Mouse (Mus musculus) brain, embryonic 14.5 days (tissue): ENCODE results near the gene Ednrb. TPM values are rescaled to one million over a fixed set of nuclear protein-coding genes. Genes with fewer than 3 reads are reported as not detected.

Source experiments
- DNase-seq: peaks from one replicate; pipeline ENCODE4 v3.0.0-alpha.2; 2011; ENCODE audit warnings: low read depth
- CTCF ChIP-seq: fragments of 200-500 bp; IDR thresholded peaks from 2 replicates; pipeline ENCODE4 v1.5.1; 2012; ENCODE audit warnings: inconsistent platforms, mild to moderate bottlenecking, moderate library complexity, borderline replicate concordance; ENCODE audit not compliant: insufficient read depth, insufficient read length; ENCODE audit errors: extremely low read depth
- POLR2A ChIP-seq: fragments of 200-500 bp; IDR thresholded peaks from 2 replicates; pipeline ENCODE4 v1.6.1; 2012; ENCODE audit warnings: mild to moderate bottlenecking, inconsistent platforms, borderline replicate concordance; ENCODE audit not compliant: poor library complexity, insufficient read depth, insufficient read length, severe bottlenecking; ENCODE audit errors: extremely low read depth
- polyA plus RNA-seq: library from polyadenylated mRNA; depleted of rRNA; stranded (reverse); fragments of >200 nt; gene quantifications from 2 replicates; pipeline ENCODE4 v1.2.3, GENCODE M21; 2012

The Ednrb gene
- polyA plus RNA-seq, 1 experiment: 50.2 TPM

GRCm38 (mm10) chr14:103844944-103845343 lies 742 bp upstream of the Ednrb start:
- TF ChIP-seq CTCF (no peak), POLR2A (no peak)
- DNase-seq: no peak

GRCm38 (mm10) chr14:103843371-103844001 lies 716 bp downstream of the Ednrb start:
- TF ChIP-seq POLR2A (no peak), CTCF (peak; percentile 26; the same call in 1 of the 2 replicates)
- DNase-seq: peak; percentile 80

GRCm38 (mm10) chr14:103842896-103843295 lies 1.3 kb downstream of the Ednrb start:
- TF ChIP-seq POLR2A: no peak
- no peak for TF ChIP-seq CTCF
- peak; percentile 53 for DNase-seq

- no peak for DNase-seq
- no peak for TF ChIP-seq CTCF
- TF ChIP-seq POLR2A: no peak
Observed at GRCm38 (mm10) chr14:103840436-103840835, 3.8 kb downstream of the Ednrb start.

- TF ChIP-seq POLR2A (no peak), CTCF (no peak)
Observed at GRCm38 (mm10) chr14:103838887-103839286, 5.3 kb downstream of the Ednrb start.

GRCm38 (mm10) chr14:103834589-103834988 lies 9.6 kb downstream of the Ednrb start:
- DNase-seq: no peak
- TF ChIP-seq CTCF: no peak
- no peak for TF ChIP-seq POLR2A

More at GRCm38 (mm10) chr14:103838887-103839286, 5.3 kb downstream of the Ednrb start:
- no peak for DNase-seq

- TF ChIP-seq POLR2A: no peak
- no peak for TF ChIP-seq CTCF
- DNase-seq: peak; percentile 68
Observed at GRCm38 (mm10) chr14:103834147-103834546, 10.1 kb downstream of the Ednrb start.

GRCm38 (mm10) chr14:103832472-103832871 lies 11.7 kb downstream of the Ednrb start:
- TF ChIP-seq CTCF (no peak), POLR2A (no peak)
- DNase-seq: no peak

- TF ChIP-seq POLR2A: no peak
- no peak for TF ChIP-seq CTCF
- DNase-seq: no peak
Observed at GRCm38 (mm10) chr14:103831007-103831406, 13.2 kb downstream of the Ednrb start.

GRCm38 (mm10) chr14:103826343-103826742 lies 17.9 kb downstream of the Ednrb start:
- TF ChIP-seq POLR2A: no peak
- TF ChIP-seq CTCF: no peak
- no peak for DNase-seq

GRCm38 (mm10) chr14:103825934-103826333 lies 18.3 kb downstream of the Ednrb start:
- TF ChIP-seq POLR2A: no peak
- no peak for TF ChIP-seq CTCF

GRCm38 (mm10) chr14:103823501-103823900 lies 20.7 kb downstream of the Ednrb start:
- DNase-seq: no peak
- TF ChIP-seq CTCF: no peak
- TF ChIP-seq POLR2A: no peak

More at GRCm38 (mm10) chr14:103825934-103826333, 18.3 kb downstream of the Ednrb start:
- DNase-seq: no peak

- TF ChIP-seq CTCF (no peak), POLR2A (no peak)
- DNase-seq: no peak
Observed at GRCm38 (mm10) chr14:103822590-103822989, 21.6 kb downstream of the Ednrb start.

GRCm38 (mm10) chr14:103816637-103817308 lies 27.4 kb downstream of the Ednrb start:
- DNase-seq: no peak
- TF ChIP-seq CTCF (no peak), POLR2A (no peak)
